Mouse (Mus musculus) lung, postnatal 10 days (tissue): ENCODE results near the gene Pdgfb.

Experiments used
- DNase-seq: peaks from one replicate; pipeline ENCODE4 v3.0.0; 2021

Gene Pdgfb

DNA sequence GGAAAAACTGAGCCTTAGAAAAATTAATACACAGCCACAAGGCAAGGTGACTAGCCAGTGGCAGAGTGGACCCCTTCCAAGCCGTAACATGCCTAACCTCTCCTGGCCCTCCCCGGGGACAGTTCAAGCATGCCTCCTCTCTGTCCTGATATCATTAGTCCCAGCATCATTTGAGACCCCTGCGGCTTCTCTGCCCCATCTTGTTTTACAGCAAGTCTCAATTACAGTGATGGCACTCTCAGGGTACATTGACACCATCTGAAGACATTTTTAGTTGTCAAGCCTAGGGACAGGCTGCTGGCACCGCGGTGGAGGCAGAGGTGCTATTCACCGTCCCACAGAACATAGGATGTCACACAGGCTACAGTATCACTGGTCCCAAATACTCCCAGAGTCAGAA is 6.3 kb downstream of the Pdgfb start:
- no peak for DNase-seq

DNA sequence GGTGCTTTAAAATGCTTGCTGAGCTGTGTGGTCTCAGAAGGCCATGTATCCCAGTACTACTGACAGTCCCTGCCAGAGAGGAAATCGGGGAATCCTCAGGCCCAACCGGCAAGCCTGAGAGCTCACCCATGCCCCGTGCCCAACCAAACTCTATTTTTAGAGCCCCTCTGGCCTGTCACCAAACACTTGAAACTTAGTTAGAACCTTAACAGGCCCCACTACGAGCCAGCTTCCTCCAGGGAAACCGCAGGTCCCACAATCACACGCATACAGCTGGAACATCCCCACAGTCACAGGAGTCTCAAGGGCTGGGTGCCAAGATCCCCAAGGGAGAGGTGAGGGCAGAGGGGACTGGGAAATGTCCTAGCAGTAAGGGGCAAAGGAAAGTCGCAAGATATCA is 8.6 kb downstream of the Pdgfb start:
- peak; percentile 45 for DNase-seq

DNA sequence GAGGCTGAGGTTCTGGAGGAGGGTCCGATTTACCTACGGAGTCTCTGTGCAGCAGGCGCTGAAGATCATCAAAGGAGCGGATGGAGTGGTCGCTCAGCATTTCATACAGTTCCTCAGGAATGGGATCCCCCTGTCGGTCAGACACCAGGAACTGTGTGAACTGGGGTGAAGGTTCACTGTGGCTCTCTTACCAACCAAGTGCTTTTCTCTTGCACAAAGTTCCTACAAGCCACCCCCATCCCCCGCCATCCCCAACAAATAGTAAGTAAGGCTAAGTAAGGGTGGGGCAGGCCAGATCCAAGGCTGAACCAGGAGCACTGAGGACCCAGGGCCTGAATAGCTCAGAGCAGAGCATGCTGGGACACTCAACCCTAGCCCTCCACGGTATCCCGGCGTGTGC is 9.3 kb downstream of the Pdgfb start:
- no peak for DNase-seq

DNA sequence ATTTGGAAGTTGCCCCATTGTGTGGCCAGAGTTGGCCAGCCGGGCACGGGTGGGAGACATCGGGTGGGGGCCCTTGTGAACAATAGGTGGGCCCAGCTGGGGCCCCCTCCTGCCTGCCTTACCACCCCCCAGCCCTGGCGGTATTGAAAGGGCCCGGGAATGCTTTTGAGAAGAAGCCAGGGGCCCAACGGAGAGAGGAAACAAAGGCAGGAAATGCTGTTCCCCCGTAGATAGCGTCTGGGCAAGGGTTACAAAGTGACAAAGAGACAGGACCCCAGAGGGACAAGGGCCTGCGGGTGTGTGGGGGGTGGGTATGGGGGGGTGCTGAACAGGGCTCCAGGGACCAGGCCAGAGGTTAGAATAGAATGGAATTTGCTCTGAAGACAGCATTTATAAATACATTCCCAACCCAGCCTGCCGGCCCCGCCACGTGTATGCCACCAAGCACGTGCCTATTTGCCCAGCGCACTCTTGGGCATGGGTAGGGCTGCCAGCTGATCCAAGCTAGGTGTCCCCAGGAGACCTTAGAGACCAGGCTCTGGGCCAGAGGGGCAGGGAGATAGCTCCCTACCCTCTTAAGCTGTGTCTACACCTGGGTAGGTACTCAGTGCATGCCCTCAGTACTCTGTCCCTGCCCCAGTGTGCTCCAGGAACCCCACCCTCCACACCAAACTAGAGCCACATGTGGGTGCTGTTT is 10.0 kb downstream of the Pdgfb start:
- peak; percentile 85 for DNase-seq

DNA sequence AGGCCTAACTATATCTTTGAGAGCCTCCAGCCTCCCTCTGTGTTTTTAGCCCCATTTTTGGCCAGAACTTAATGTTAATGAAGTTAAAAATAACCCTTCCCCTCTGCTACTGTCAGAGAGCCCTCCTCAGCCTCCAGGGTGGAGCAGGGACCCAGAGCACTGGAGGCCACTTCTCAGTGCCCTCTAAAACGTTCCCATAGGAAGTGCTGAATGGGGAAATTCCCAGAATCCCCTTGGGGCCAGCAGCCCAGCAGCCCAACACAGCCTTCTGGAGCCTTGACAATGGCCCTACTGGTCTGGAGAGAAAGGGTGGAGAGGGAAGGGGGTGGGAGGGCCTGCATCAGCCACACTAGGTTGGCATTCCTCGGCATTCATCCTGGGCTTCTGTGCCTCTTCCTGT is 11.2 kb downstream of the Pdgfb start:
- DNase-seq: no peak

DNA sequence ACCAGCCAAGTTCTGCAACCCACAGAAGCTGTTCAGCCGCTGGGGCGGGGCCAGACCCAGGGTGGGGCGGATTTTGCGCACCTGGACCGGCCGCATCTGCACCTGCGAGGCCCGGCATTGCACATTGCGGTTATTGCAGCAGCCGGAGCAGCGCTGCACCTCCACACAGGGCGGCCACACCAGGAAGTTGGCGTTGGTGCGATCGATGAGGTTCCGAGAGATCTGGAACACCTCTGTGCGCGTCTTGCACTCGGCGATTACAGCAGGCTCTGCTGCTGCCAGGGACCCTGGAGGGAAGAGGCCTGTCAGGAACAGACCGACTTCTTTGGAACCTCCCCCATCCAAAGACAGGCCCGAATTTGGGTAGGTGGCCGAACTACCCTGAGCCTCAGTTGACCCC is 13.2 kb downstream of the Pdgfb start:
- DNase-seq: no peak

DNA sequence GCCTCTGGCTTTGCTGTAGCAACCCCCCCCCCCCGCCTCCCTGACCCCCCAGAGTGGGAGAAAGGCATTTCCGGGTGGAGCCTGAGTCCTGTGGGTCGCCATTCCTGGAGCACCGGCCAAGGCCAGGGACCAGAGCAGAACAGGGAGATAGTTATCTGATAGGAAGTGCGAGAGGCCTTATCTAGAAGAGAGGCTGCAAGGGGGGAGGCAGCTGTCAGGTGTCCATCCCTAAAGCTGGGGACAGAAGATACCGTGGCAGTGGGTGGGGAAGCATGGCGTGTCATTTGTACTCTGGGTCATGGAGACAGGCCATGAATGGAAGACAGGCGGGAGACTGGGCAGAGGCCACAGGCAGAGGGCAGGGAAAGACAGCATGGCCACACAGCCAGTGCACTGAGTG is 14.1 kb downstream of the Pdgfb start:
- DNase-seq: peak; percentile 61

DNA sequence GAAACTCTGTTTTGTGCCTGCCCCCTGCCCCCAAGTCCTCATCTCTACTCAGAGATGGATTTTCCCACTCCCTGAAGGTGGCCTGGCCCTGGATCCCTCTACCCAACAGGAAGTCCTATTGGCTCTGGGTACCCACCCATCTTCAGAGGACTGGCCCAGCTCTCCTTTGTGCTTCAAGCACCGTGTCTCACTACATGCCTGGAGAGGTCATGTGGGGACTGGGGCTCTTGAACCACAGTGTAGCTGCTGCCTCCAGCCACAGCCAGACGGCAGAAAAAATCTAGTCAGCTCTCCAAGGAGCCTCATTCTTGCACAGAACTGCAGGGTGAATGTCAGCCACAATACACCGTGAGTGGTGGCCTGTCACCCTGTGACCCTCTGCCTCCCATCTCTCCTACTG is 16.8 kb downstream of the Pdgfb start:
- no peak for DNase-seq

DNA sequence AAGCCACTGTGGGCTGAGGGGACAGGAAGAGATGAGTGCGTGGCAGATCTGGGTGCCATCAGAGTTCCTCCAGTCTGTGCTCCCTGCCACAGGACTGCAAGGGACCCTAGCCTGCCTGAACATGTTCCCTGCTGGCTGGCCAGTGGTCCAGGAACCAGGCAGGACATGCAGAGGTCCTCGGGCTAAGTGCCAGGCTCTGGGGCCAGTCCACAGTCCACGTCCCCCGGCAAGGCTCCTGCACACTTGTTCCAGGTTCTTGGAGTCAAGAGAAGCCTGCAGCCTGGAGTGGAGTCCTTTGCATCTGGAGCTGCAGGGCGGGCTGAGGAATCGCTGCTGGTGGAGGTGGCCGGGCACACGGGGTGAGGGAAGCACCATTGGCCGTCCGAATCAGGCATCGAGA is 18.0 kb downstream of the Pdgfb start:
- no peak for DNase-seq

DNA sequence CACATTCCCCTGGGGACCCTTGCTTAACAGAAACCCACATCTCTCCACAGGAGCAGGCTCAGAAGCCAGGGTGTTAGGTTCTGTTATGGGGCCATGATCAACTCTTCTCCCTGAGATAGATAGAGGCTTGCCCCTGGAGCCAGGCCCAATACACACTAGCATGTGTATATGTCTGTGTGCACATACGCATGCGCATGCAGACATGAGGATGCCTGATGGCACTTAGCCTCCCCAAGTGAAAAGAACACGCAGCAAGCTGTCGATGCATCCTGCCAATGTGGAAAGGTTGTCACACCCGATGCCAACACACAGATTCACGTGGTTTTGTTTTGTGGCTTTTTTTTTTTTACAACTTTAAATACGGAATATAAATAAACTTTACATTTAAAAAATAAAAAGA is 19.2 kb downstream of the Pdgfb start:
- DNase-seq: no peak

DNA sequence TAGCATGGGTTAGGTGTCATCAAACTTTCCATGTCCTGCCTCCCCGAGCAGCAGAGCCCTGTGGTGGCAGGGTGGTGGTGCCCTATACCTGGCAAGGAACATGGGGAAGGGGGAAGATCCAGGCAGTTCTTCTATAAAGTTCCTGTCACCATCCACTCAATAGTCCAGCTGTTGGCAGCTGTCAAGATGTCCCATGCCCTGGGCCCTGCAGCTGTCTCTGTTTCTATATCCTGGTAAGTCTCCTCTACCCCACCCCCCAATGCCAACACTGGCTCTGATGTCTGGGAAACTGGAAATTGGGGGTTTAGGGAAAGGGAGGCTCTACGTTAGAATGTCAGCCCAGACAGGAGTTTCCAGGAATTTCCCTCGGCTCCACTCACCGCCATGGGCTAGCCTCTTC is 20.2 kb downstream of the Pdgfb start:
- no peak for DNase-seq

DNA sequence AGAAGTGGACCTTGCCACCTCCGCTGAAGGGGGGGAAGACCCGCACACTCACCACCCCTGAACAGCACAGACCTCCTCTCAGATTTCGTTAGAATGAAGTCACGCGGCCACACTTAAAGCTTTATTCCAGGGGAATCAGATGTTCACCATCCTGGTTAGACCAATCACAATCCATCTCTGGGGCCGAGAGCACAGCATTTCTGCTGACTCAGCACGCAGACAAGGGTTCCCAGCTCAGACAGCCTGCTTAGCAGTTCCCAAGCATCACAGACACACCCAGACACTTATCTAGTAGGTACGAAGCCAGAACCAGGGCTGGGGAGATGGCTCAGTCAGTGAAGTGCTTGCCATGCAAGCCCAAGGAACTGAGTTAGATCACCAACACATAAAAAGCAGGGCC is 28.6 kb downstream of the Pdgfb start:
- DNase-seq: no peak

DNA sequence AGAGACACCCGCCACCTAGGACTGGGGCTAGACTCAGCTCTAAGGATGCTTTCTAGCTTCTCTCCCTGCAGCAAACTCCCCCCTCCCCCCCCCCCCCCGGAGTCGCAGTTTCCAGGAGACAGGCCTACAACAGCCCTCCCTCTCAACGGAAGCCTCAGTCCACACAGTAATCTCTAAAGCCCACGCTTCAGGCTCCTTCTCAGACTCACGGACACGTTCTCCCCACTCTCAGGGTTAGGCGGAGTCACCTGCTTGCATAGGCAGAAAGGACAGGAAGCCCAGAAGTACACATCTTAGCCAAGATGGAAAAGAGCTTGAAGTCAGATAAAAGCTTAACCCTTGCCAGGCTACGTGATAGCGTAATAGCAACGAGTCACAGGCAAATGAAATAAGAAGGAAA is 29.3 kb downstream of the Pdgfb start:
- no peak for DNase-seq

DNA sequence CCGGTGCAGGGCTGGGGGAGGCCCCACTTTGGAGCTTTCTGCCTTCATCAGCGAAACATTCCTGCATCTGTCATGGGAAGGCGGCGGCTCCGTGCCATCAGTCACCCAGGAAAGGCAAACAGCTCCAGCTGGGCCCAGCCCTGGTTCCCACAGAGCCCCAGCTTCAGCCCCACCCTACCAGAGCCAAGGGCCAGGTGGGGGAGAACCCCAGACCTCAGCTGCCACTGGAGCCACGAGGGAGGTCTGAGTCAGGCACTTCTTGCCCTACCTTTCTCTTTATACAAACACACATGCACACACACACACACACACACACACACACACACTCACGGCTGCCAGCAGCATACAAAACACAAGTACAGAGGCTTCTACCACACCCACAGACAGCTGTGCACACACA is 30.6 kb downstream of the Pdgfb start:
- peak; percentile 62 for DNase-seq

DNA sequence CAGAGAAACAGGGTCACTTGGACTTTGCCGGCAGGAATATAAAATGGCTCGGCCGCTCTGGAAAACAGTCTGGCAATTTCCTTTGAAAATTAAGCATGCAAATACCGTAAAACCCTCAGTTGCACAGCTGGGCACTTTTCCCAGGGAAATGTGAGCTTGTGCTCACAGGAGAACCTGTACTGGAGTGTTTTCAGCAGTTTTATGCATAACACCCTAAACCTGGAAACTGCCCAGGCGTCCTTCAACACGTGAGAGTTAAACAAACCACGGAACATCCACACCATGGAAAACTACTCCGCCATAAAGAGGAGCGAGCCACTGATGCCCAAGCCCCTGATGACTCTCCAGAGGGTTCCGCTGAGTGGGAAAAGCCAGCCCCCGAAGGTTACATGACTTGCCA is 34.1 kb downstream of the Pdgfb start:
- no peak for DNase-seq

DNA sequence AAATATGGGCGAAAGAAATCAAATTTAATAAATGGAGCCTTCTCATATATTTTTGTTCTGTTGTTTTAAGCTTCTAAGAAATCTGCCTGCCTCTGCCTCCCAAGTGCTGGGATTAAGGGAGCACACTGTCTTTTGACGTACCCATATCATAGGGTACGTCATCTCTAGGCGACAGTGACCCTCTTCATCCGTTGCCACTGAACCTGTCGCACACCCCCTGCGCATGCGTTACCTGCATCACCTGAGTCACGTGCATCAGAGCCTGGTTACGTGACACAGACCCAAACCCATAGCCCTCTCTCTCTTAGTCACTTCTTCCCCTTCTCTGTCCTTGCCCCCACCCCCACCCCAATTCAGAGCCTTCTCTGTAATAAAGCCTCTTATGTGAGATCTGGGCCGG is 42.6 kb downstream of the Pdgfb start:
- no peak for DNase-seq

DNA sequence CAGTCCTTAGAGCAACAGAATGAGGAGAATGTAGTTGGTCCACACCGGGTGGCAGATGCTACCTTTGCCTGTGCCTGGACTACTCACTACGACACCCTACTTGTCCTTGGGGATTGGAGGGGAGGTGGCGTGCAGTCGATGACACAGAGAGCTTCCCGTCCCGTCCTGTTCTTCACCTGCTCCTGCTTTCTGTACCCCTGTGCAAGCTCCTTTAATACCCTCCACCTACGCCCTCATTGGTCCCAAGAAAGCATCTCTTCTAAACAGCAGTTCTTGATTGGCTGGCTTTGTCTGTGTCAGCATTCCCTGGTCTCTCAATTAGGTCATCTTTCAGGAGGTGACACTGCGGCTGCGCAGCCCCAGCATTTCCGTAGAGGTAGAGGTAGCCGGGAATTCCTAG is 43.8 kb downstream of the Pdgfb start, which contains the start of gene Cbx7:
Gene Cbx7, minus strand, starts transcription at position 180 of the 400 bp plus-strand sequence.
- DNase-seq: no peak

DNA sequence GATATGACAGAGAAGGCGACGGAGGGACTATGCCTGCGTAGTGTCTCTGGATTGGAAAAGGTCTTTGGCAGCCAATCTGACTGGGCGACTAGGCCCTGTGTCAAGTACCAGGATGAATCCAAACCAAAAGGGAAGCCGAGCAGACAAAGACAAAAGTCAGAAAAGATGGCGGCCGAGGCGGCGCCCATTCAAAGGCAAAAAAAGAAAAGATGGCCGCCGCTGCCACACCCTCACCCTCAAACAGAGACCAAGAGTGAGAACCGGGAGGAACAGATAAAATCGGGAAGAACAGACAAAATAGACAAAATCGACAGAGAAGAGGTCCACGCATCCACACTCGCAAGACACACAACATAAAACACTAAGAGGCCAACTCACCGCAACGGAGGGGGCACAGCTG is 44.3 kb downstream of the Pdgfb start:
- DNase-seq: no peak

DNA sequence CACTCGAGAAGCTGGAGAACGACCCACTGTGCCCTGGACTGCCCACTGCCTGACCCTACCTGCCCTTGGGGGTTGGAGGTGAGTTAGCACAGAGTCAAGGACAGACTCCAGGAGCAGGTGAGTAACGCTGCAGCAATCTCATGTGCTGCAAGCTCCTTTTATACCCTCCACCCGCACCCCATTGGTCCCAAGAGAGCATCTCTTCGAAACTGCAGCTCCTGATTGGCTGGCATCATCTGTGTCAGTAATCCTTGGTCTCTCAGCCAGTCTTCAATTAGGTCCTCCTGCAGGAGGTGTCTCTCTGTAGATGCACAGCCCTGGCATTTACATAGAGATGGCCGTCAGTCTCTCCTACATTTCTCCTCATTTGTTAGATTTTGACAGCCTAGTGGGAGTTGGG is 47.4 kb downstream of the Pdgfb start:
- no peak for DNase-seq

DNA sequence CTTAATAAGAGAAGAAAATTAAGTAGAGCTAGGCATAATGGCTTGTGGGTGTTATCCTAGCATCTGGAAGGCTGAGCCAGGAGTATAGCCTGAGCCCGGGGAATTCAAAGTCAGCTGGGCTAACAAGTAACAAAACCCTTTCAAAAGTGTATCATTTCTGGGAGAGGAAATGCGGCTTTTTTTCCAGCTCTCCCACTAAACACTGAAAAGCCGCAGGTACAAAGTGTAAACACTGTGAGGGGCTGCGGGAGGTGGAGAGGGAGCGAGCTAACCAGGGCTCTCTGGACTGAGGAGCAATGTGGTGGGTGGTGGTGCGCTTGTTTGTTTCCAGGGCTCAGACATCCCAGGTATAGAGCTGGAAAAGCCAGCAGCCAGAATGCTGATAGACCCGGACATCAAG is 50.4 kb downstream of the Pdgfb start:
- DNase-seq: no peak

DNA sequence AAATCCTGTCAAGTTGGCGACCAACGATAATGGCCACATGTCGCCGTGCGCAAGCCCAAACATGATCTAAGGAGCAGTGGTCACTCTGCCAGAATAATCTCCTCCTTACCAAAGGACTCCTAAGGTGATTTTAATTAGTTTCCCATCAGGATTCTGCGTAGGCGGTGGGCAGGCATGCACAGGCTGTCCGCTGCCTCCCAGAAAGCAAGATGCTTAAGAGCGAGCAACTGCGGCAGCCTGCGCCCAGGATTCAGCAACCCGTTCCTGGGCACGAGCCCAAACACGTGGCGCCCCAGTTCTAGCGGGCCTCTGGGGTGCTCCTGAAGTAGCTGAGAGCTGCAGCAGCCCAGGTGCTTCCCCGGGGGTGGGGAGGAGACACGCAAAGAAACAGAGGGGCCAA is 52.1 kb downstream of the Pdgfb start:
- DNase-seq: no peak

DNA sequence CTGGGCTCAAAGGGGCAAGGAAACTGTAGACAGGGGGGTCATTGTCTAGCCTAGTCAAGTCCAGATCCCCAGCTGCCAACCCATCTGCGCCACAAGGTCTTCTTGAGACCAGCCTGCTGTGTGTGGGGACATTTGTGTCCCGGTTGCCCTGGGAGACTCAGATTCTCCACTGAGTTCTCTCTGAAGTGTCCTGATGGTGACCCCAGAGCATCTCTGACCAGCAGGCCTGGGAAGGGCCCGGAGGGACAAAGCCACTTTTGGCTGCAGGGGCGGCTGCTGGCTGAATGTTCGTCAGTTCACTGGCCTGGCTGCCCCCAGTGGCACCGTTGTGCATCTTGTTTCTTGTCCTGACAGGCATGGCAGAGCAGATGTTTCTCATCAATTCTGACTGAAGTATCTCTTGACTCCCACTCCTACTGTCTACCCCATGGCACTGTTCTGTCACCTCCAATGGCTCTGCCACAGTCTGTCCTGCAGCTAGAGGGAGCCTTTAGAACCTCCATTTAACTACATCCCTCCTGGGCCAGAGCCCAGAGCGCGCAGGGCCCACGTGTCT is 53.3 kb downstream of the Pdgfb start:
- DNase-seq: peak; percentile 35

DNA sequence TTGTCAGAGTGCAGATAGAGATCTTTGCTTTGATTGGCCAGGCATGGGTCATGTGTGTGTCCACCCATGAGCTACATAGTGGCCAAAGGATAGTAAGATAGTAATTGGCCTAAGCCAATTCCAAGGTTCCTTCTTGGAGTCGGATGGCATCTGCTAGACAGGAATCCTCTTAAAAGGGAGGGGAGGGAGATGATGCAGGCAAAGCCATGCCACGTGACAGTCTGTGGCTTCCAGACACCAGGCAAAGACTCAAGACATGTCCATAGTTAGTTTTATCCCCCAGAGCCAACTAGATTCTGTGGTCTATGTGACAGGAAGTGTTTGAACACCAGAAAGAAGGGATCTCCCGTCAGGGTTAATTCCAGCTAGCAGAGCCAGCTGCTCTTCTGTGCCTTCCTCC is 56.4 kb downstream of the Pdgfb start:
- DNase-seq: no peak

DNA sequence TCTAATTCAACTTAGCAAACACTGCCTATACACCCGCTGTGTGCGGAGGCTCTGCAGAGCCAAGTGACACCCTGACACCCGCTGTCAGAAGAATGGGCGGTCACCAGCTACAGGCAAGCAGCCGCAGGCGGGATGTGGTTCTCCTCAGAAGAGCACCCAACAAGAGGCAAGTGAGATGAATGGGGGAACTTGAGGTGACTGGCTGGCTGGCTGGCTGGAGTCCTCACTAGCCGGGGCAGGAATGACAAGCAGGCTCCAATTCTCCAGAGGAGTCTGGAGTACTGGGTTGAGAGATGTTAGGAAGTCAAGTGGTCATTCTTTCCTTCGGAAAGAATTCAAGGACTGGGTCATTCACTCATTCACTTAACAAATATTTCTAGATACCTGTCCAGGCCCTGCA is 58.2 kb downstream of the Pdgfb start:
- DNase-seq: peak; percentile 60

DNA sequence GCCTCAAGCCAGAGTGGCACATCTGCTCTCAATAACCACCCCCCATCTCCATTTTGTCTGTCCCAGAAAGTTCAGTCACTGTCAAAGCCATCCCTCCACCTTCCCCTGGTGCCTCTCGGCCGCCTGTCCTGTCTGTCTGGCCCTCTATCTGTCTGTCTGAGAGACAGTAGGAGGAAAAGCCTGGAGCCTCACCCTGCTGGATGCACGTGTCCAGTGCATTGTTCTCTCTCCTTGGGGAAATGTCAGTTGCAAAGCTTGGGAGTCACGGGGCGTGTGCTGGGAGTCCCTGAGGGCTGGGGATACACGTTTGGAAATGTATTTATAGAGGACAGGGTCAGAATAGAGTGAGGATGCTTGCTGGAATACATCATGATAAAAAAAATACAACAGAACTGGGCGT is 61.3 kb downstream of the Pdgfb start:
- peak; percentile 69 for DNase-seq
